14 mouse cellular contexts compared by ENCODE assay signal in the genomic region with DNA sequence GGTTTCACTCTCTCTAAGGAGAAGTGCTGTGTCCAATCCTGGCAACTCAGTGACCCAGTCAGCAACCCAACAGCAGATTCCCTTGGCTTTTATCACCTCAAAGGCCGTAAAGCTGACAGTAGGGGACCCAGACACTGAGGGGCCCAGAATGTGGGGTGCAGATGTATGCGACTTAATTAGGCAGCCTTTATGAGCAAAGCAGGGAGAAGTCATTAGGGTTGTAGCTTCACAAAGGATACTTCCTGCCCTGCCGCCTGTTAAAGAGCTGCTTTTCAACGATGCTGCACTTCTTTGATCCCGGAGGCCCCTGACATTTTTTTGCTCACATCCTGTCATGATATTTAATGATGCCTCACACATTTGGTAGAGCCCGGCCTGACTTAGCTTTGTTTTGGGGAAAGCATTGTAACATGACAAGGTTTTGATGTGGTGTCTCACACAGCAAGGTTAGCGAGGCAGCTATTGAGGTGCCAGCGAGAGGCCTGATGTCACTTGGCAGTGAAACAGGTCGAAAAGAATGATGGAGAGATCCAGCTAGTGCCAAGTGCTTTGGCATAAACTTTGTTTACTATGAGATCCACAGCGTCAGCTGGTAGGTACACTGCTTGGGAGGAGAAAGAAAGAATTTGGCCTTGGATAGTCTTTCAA.
DNase-seq lines count a peak whose midpoint lies in the region; ATAC-seq and TF ChIP-seq lines count a peak whose summit lies in the region.
"Had no signal": no experiment of that assay in that cellular context is flagged by ENCODE, and none has a peak within 500 bp of the region (broad histone marks: within the 10 kb centered on the region; RNA-seq: fewer than 3 reads in every experiment).

No protein-coding gene starts in this region.

- no peak overlapping the region for H3K4me3 ChIP-seq in midbrain, embryonic 14.5 days (replicated peaks; ENCODE audit: low read depth, low read length)
- H3K4me3 ChIP-seq in midbrain, embryonic 16.5 days (ENCODE audit: low read depth, low read length), result no peak overlapping the region
- H3K4me3 ChIP-seq in forebrain, embryonic 15.5 days, result no peak overlapping the region
- no peak overlapping the region for H3K4me3 ChIP-seq in gastrocnemius, adult 2 months
- no peak overlapping the region for H3K4me3 ChIP-seq in liver, embryonic 12.5 days
- H3K4me3 ChIP-seq: embryonic facial prominence, embryonic 10.5 days; erythroblast, embryonic 14.5 days; heart, embryonic 15.5 days; hindbrain, embryonic 10.5 days had no signal

- 43% methylated on average over 10 of the region's 10 CpGs for WGBS in midbrain, embryonic 14.5 days
- 41% methylated on average over 10 of the region's 10 CpGs for WGBS in midbrain, embryonic 16.5 days
- whole genome bisulfite sequencing in forebrain, embryonic 15.5 days, result 12% methylated on average over 10 of the region's 10 CpGs
- WGBS in liver, embryonic 12.5 days (ENCODE audit: insufficient replicate concordance), result 58% methylated on average over 10 of the region's 10 CpGs

- no peak overlapping the region for H3K4me2 ChIP-seq in midbrain, embryonic 14.5 days (ENCODE audit: low read length)
- no peak overlapping the region for H3K4me2 ChIP-seq in midbrain, embryonic 16.5 days (ENCODE audit: low read length)
- no peak overlapping the region for H3K4me2 ChIP-seq in forebrain, embryonic 15.5 days (replicated peaks)
- H3K4me2 ChIP-seq in liver, embryonic 12.5 days, result no peak overlapping the region
- H3K4me2 ChIP-seq: heart, embryonic 15.5 days had no signal

- no peaks in the 10 kb centered on the region for H3K36me3 ChIP-seq in midbrain, embryonic 14.5 days (ENCODE audit: control insufficient read depth, insufficient read depth, low read length)
- H3K36me3 ChIP-seq in midbrain, embryonic 16.5 days (ENCODE audit: control insufficient read depth, insufficient read depth, low read length), result no peaks in the 10 kb centered on the region
- H3K36me3 ChIP-seq in forebrain, embryonic 15.5 days, result no peaks in the 10 kb centered on the region
- no peaks in the 10 kb centered on the region for H3K36me3 ChIP-seq in liver, embryonic 12.5 days
- H3K36me3 ChIP-seq: embryonic facial prominence, embryonic 10.5 days; heart, embryonic 15.5 days; hindbrain, embryonic 10.5 days had no signal

- intact Hi-C loops in gastrocnemius, adult 2 months (cut with DNase I), result no loop called here

- DNase-seq in cerebellum, adult 9-11 months, result peak; percentile 5
- no peak for DNase-seq in cerebellum, adult 8-10 months
- peak; percentile 25 for DNase-seq in midbrain, embryonic 14.5 days
- no peak for DNase-seq in gastrocnemius, adult 2 months
- DNase-seq: kidney, adult 11 months; kidney, postnatal 25 days; layer of hippocampus, adult 9-11 months had no signal

- ATAC-seq in midbrain, embryonic 14.5 days (ENCODE audit: low FRiP score, low TSS enrichment), result no peak
- no peak; the same call in 1 of the 2 replicates for ATAC-seq in midbrain, embryonic 16.5 days
- peak; percentile 83 for ATAC-seq in forebrain, embryonic 15.5 days (replicated peaks)
- ATAC-seq in liver, embryonic 12.5 days, result no peak

- no peaks in the 10 kb centered on the region for H3K27me3 ChIP-seq in midbrain, embryonic 14.5 days (ENCODE audit: control insufficient read depth, insufficient read depth, low read length)
- H3K27me3 ChIP-seq in midbrain, embryonic 16.5 days (ENCODE audit: control insufficient read depth, insufficient read depth, low read depth, low read length), result no peaks in the 10 kb centered on the region
- no peaks in the 10 kb centered on the region for H3K27me3 ChIP-seq in forebrain, embryonic 15.5 days
- H3K27me3 ChIP-seq in liver, embryonic 12.5 days (replicated peaks), result no peaks in the 10 kb centered on the region
- H3K27me3 ChIP-seq: heart, embryonic 15.5 days had no signal

- H3K4me1 ChIP-seq in midbrain, embryonic 14.5 days (ENCODE audit: control insufficient read depth, insufficient read depth, low read length), result no peaks in the 10 kb centered on the region
- H3K4me1 ChIP-seq in midbrain, embryonic 16.5 days (ENCODE audit: control insufficient read depth, insufficient read depth, low read length), result peaks cover 3% of the 10 kb centered on the region
- H3K4me1 ChIP-seq in forebrain, embryonic 15.5 days, result peaks cover 13% of the 10 kb centered on the region
- H3K4me1 ChIP-seq in liver, embryonic 12.5 days, result no peaks in the 10 kb centered on the region
- H3K4me1 ChIP-seq: heart, embryonic 15.5 days had no signal

- H3K9me3 ChIP-seq in midbrain, embryonic 14.5 days (ENCODE audit: control insufficient read depth, low read length), result no peaks in the 10 kb centered on the region
- H3K9me3 ChIP-seq in midbrain, embryonic 16.5 days (replicated peaks; ENCODE audit: control insufficient read depth, low read length, poor library complexity, severe bottlenecking), result no peaks in the 10 kb centered on the region
- no peaks in the 10 kb centered on the region for H3K9me3 ChIP-seq in forebrain, embryonic 15.5 days
- H3K9me3 ChIP-seq in liver, embryonic 12.5 days (replicated peaks), result no peaks in the 10 kb centered on the region
- H3K9me3 ChIP-seq: embryonic facial prominence, embryonic 10.5 days; heart, embryonic 15.5 days; hindbrain, embryonic 10.5 days had no signal

- no peak overlapping the region for H3K27ac ChIP-seq in midbrain, embryonic 14.5 days (replicated peaks; ENCODE audit: low read depth, low read length)
- no peak overlapping the region for H3K27ac ChIP-seq in midbrain, embryonic 16.5 days (ENCODE audit: low read length)
- peak overlapping the region; percentile 60 for H3K27ac ChIP-seq in forebrain, embryonic 15.5 days (replicated peaks)
- H3K27ac ChIP-seq in gastrocnemius, adult 2 months, result no peak overlapping the region
- no peak overlapping the region for H3K27ac ChIP-seq in liver, embryonic 12.5 days
- H3K27ac ChIP-seq: embryonic facial prominence, embryonic 10.5 days; heart, embryonic 15.5 days; hindbrain, embryonic 10.5 days had no signal

- no peak for TF ChIP-seq CTCF in gastrocnemius, adult 2 months (IDR thresholded peaks at IDR 0.05)

- no peak overlapping the region for H3K9ac ChIP-seq in midbrain, embryonic 14.5 days (replicated peaks; ENCODE audit: low read length)
- no peak overlapping the region; the same call in 1 of the 2 replicates for H3K9ac ChIP-seq in midbrain, embryonic 16.5 days (ENCODE audit: low read depth, low read length)
- no peak overlapping the region for H3K9ac ChIP-seq in forebrain, embryonic 15.5 days (replicated peaks)
- no peak overlapping the region for H3K9ac ChIP-seq in liver, embryonic 12.5 days
- H3K9ac ChIP-seq: heart, embryonic 15.5 days had no signal

Comparison
In these comparisons a context has a peak if more than half of its experiments do, and no peak if none do; other contexts are left out.
1. DNase-seq: peak in cerebellum, adult 9-11 months (single experiment) and midbrain, embryonic 14.5 days (single experiment); none in cerebellum, adult 8-10 months (single experiment) and gastrocnemius, adult 2 months (single experiment).